Mouse (Mus musculus): ENCODE results near the gene Morn4. TPM values are rescaled to one million over a fixed set of nuclear protein-coding genes. Genes with fewer than 3 reads are reported as not detected.

Gene Morn4
- 166 TPM in 2 replicates for polyA plus RNA-seq (2014; fragmentation: Nextera tagmentation; extraction: Ambion mirVana)

GRCm38 (mm10) chr19:42086166-42086565 is at the start of gene Morn4:
Morn4 (minus strand) TSS chr19:42086357.
- Histone ChIP-seq H3K27ac (ENCODE audit: low read depth, low read length) (peak within 1 kb of the TSS; percentile 52; the same call in 1 of the 2 replicates), H3K4me1 (ENCODE audit: control insufficient read depth, insufficient read depth, low read length) (peaks cover 15% of the 10 kb centered on the region), H3K9ac (ENCODE audit: low read length) (peak within 1 kb of the TSS; percentile 80), H3K36me3 (ENCODE audit: control insufficient read depth, insufficient read depth, low read length) (no peaks in the 10 kb centered on the region), H3K27me3 (replicated peaks; ENCODE audit: control insufficient read depth, insufficient read depth, low read length) (no peaks in the 10 kb centered on the region), H3K4me3 (ENCODE audit: low read depth, low read length) (peak within 1 kb of the TSS; percentile 75), H3K9me3 (replicated peaks; ENCODE audit: control insufficient read depth, low read length) (no peaks in the 10 kb centered on the region), H3K4me2 (ENCODE audit: low read length) (peak within 1 kb of the TSS; percentile 74)
- DNase-seq (ENCODE audit: low spot score): peak; percentile 97
- ATAC-seq: peak; percentile 87
- 0% methylated on average over 21 of the region's 21 CpGs for WGBS

- no peak overlapping the region for H3K4me3 ChIP-seq (ENCODE audit: low read depth, low read length)
- H3K27ac ChIP-seq (ENCODE audit: low read depth, low read length): no peak overlapping the region
- DNase-seq (ENCODE audit: low spot score) (no peak), ATAC-seq (no peak)
- no peaks in the 10 kb centered on the region for H3K4me1 ChIP-seq (ENCODE audit: control insufficient read depth, insufficient read depth, low read length)
- H3K4me2 ChIP-seq (ENCODE audit: low read length): no peak overlapping the region
- no peak overlapping the region for H3K9ac ChIP-seq (ENCODE audit: low read length)
- no peaks in the 10 kb centered on the region for H3K36me3 ChIP-seq (ENCODE audit: control insufficient read depth, insufficient read depth, low read length)
- no peaks in the 10 kb centered on the region for H3K9me3 ChIP-seq (replicated peaks; ENCODE audit: control insufficient read depth, low read length)
- H3K27me3 ChIP-seq (replicated peaks; ENCODE audit: control insufficient read depth, insufficient read depth, low read length): no peaks in the 10 kb centered on the region
Observed at GRCm38 (mm10) chr19:42135070-42135469, 48.9 kb upstream of the Morn4 start.

- H3K36me3 ChIP-seq (ENCODE audit: control insufficient read depth, insufficient read depth, low read length): no peaks in the 10 kb centered on the region
- H3K9ac ChIP-seq (ENCODE audit: low read length): no peak overlapping the region
- no peak for DNase-seq (ENCODE audit: low spot score)
- H3K27me3 ChIP-seq (replicated peaks; ENCODE audit: control insufficient read depth, insufficient read depth, low read length): no peaks in the 10 kb centered on the region
- H3K4me1 ChIP-seq (ENCODE audit: control insufficient read depth, insufficient read depth, low read length): no peaks in the 10 kb centered on the region
- no peak for ATAC-seq
- no peak overlapping the region for H3K27ac ChIP-seq (ENCODE audit: low read depth, low read length)
- H3K9me3 ChIP-seq (replicated peaks; ENCODE audit: control insufficient read depth, low read length): no peaks in the 10 kb centered on the region
- 65% methylated on average over 5 of the region's 5 CpGs for WGBS
- no peak overlapping the region for H3K4me3 ChIP-seq (ENCODE audit: low read depth, low read length)
- H3K4me2 ChIP-seq (ENCODE audit: low read length): no peak overlapping the region
Observed at GRCm38 (mm10) chr19:42131101-42131500, 44.9 kb upstream of the Morn4 start.

GRCm38 (mm10) chr19:42130294-42130606 is 44.1 kb upstream of the Morn4 start:
- Histone ChIP-seq H3K9me3 (replicated peaks; ENCODE audit: control insufficient read depth, low read length) (no peaks in the 10 kb centered on the region), H3K4me2 (ENCODE audit: low read length) (no peak overlapping the region), H3K4me3 (ENCODE audit: low read depth, low read length) (no peak overlapping the region), H3K9ac (ENCODE audit: low read length) (no peak overlapping the region), H3K27me3 (replicated peaks; ENCODE audit: control insufficient read depth, insufficient read depth, low read length) (no peaks in the 10 kb centered on the region), H3K4me1 (ENCODE audit: control insufficient read depth, insufficient read depth, low read length) (no peaks in the 10 kb centered on the region), H3K36me3 (ENCODE audit: control insufficient read depth, insufficient read depth, low read length) (peaks cover under 1% of the 10 kb centered on the region; the same call in 1 of the 2 replicates), H3K27ac (ENCODE audit: low read depth, low read length) (peak overlapping the region; percentile 31; the same call in 1 of the 2 replicates)
- ATAC-seq (no peak), DNase-seq (ENCODE audit: low spot score) (no peak)
- 61% methylated on average over 3 of the region's 3 CpGs for WGBS

GRCm38 (mm10) chr19:42129509-42130293 is 43.5 kb upstream of the Morn4 start:
- Histone ChIP-seq H3K4me1 (ENCODE audit: control insufficient read depth, insufficient read depth, low read length) (no peaks in the 10 kb centered on the region), H3K9me3 (replicated peaks; ENCODE audit: control insufficient read depth, low read length) (no peaks in the 10 kb centered on the region), H3K36me3 (ENCODE audit: control insufficient read depth, insufficient read depth, low read length) (peaks cover 6% of the 10 kb centered on the region; the same call in 1 of the 2 replicates), H3K4me3 (ENCODE audit: low read depth, low read length) (peak overlapping the region; percentile 51), H3K9ac (ENCODE audit: low read length) (peak overlapping the region; percentile 22; the same call in 1 of the 2 replicates), H3K4me2 (ENCODE audit: low read length) (peak overlapping the region; percentile 98), H3K27me3 (replicated peaks; ENCODE audit: control insufficient read depth, insufficient read depth, low read length) (no peaks in the 10 kb centered on the region), H3K27ac (ENCODE audit: low read depth, low read length) (peak overlapping the region; percentile 31; the same call in 1 of the 2 replicates)
- ATAC-seq (no peak; the same call in 1 of the 2 replicates), DNase-seq (ENCODE audit: low spot score) (peak; percentile 11)
- WGBS: 13% methylated on average over 14 of the region's 14 CpGs

- peak; percentile 99 for ATAC-seq
- WGBS: 1% methylated on average over 54 of the region's 54 CpGs
- H3K27me3 ChIP-seq (replicated peaks; ENCODE audit: control insufficient read depth, insufficient read depth, low read length): no peaks in the 10 kb centered on the region
- peaks cover 11% of the 10 kb centered on the region; the same call in 1 of the 2 replicates for H3K36me3 ChIP-seq (ENCODE audit: control insufficient read depth, insufficient read depth, low read length)
- peak within 1 kb of the TSS; percentile 98 for H3K4me2 ChIP-seq (ENCODE audit: low read length)
- peak; percentile 98 for DNase-seq (ENCODE audit: low spot score)
- peak within 1 kb of the TSS; percentile 74 for H3K9ac ChIP-seq (ENCODE audit: low read length)
- peak within 1 kb of the TSS; percentile 51 for H3K4me3 ChIP-seq (ENCODE audit: low read depth, low read length)
- H3K4me1 ChIP-seq (ENCODE audit: control insufficient read depth, insufficient read depth, low read length): no peaks in the 10 kb centered on the region
- H3K27ac ChIP-seq (ENCODE audit: low read depth, low read length): peak within 1 kb of the TSS; percentile 41; the same call in 1 of the 2 replicates
- no peaks in the 10 kb centered on the region for H3K9me3 ChIP-seq (replicated peaks; ENCODE audit: control insufficient read depth, low read length)
Observed at GRCm38 (mm10) chr19:42128787-42129508, 42.8 kb upstream of the Morn4 start, which contains the start of gene Avpi1. Avpi1 (minus strand) TSS chr19:42129059.

- H3K27me3 ChIP-seq (replicated peaks; ENCODE audit: control insufficient read depth, insufficient read depth, low read length): no peaks in the 10 kb centered on the region
- H3K9me3 ChIP-seq (replicated peaks; ENCODE audit: control insufficient read depth, low read length): no peaks in the 10 kb centered on the region
- ATAC-seq (no peak), DNase-seq (ENCODE audit: low spot score) (no peak)
- H3K36me3 ChIP-seq (ENCODE audit: control insufficient read depth, insufficient read depth, low read length): peaks cover 18% of the 10 kb centered on the region; the same call in 1 of the 2 replicates
- H3K27ac ChIP-seq (ENCODE audit: low read depth, low read length): peak overlapping the region; percentile 41; the same call in 1 of the 2 replicates
- H3K9ac ChIP-seq (ENCODE audit: low read length): peak overlapping the region; percentile 74
- no peaks in the 10 kb centered on the region for H3K4me1 ChIP-seq (ENCODE audit: control insufficient read depth, insufficient read depth, low read length)
- H3K4me2 ChIP-seq (ENCODE audit: low read length): peak overlapping the region; percentile 98
- peak overlapping the region; percentile 51 for H3K4me3 ChIP-seq (ENCODE audit: low read depth, low read length)
- 4% methylated on average over 23 of the region's 23 CpGs for whole genome bisulfite sequencing
Observed at GRCm38 (mm10) chr19:42128052-42128740, 42.0 kb upstream of the Morn4 start.

GRCm38 (mm10) chr19:42127024-42127423 is 40.9 kb upstream of the Morn4 start:
- no peak overlapping the region for H3K4me3 ChIP-seq (ENCODE audit: low read depth, low read length)
- no peak for ATAC-seq
- no peak overlapping the region for H3K9ac ChIP-seq (ENCODE audit: low read length)
- peaks cover 24% of the 10 kb centered on the region; the same call in 1 of the 2 replicates for H3K36me3 ChIP-seq (ENCODE audit: control insufficient read depth, insufficient read depth, low read length)
- no peak overlapping the region for H3K4me2 ChIP-seq (ENCODE audit: low read length)
- H3K4me1 ChIP-seq (ENCODE audit: control insufficient read depth, insufficient read depth, low read length): no peaks in the 10 kb centered on the region
- 89% methylated on average over 5 of the region's 5 CpGs for WGBS
- H3K27me3 ChIP-seq (replicated peaks; ENCODE audit: control insufficient read depth, insufficient read depth, low read length): no peaks in the 10 kb centered on the region
- no peak overlapping the region for H3K27ac ChIP-seq (ENCODE audit: low read depth, low read length)
- no peaks in the 10 kb centered on the region for H3K9me3 ChIP-seq (replicated peaks; ENCODE audit: control insufficient read depth, low read length)
- DNase-seq (ENCODE audit: low spot score): no peak

Data from forebrain, embryonic 14.5 days (tissue).